Mouse (Mus musculus) brain, embryonic 14.5 days (tissue): ENCODE data around the gene Ccdc180. TPM values are rescaled to one million over a fixed set of nuclear protein-coding genes. Genes with fewer than 3 reads are reported as not detected.

Experiments
- DNase-seq: peaks from one replicate; pipeline ENCODE4 v3.0.0-alpha.2; 2011; ENCODE audit warnings: low read depth
- CTCF ChIP-seq: fragments of 200-500 bp; IDR thresholded peaks from 2 replicates; pipeline ENCODE4 v1.5.1; 2012; ENCODE audit warnings: inconsistent platforms, mild to moderate bottlenecking, moderate library complexity, borderline replicate concordance; ENCODE audit not compliant: insufficient read depth, insufficient read length; ENCODE audit errors: extremely low read depth
- POLR2A ChIP-seq: fragments of 200-500 bp; IDR thresholded peaks from 2 replicates; pipeline ENCODE4 v1.6.1; 2012; ENCODE audit warnings: mild to moderate bottlenecking, inconsistent platforms, borderline replicate concordance; ENCODE audit not compliant: poor library complexity, insufficient read depth, insufficient read length, severe bottlenecking; ENCODE audit errors: extremely low read depth
- polyA plus RNA-seq: library from polyadenylated mRNA; depleted of rRNA; stranded (reverse); fragments of >200 nt; gene quantifications from 2 replicates; pipeline ENCODE4 v1.2.3, GENCODE M21; 2012

Gene Ccdc180
- polyA plus RNA-seq, 1 experiment, result 0.41 TPM

GRCm38 (mm10) chr4:45872147-45872546 is 18.0 kb upstream of the Ccdc180 start:
- TF ChIP-seq POLR2A (no peak), CTCF (no peak)
- DNase-seq, result no peak

GRCm38 (mm10) chr4:45878929-45879328 is 11.2 kb upstream of the Ccdc180 start:
- peak; percentile 78 for DNase-seq
- TF ChIP-seq POLR2A (no peak), CTCF (peak; percentile 74; the same call in 1 of the 2 replicates)

DNA sequence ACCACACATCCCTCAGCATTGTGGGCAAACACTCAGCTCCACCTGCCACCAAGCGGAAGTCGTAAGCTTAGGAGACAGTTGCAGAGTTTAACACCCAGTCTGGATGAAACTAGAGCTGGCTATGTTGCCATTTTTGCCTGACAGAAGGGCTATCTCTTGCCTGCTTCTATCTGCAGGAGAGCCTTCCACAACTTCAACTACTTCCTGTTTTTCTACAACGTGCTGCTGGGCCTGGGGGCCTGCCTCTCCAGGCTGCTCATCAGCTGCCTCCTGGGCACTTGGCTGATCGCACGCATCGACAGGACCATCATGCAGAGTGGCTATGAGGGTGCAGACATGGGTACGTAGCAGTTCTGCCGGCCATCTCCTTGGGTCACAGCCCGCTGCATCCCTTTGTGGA is 7.6 kb upstream of the Ccdc180 start:
- DNase-seq, result no peak
- TF ChIP-seq CTCF (no peak), POLR2A (no peak)

- no peak for DNase-seq
- no peak for TF ChIP-seq POLR2A
- no peak for TF ChIP-seq CTCF
Measured at GRCm38 (mm10) chr4:45883250-45883649, 6.9 kb upstream of the Ccdc180 start.

- no peak for TF ChIP-seq CTCF
- TF ChIP-seq POLR2A, result no peak
- no peak for DNase-seq
Measured at GRCm38 (mm10) chr4:45889487-45889886, 616 bp upstream of the Ccdc180 start.

GRCm38 (mm10) chr4:45896425-45897081 is 6.5 kb downstream of the Ccdc180 start:
- DNase-seq, result peak; percentile 5
- TF ChIP-seq POLR2A (no peak), CTCF (no peak)

- TF ChIP-seq CTCF (no peak), POLR2A (no peak)
- DNase-seq, result no peak
Measured at GRCm38 (mm10) chr4:45898413-45898812, 8.3 kb downstream of the Ccdc180 start.

- no peak for TF ChIP-seq POLR2A
- TF ChIP-seq CTCF, result no peak
- DNase-seq, result no peak
Measured at GRCm38 (mm10) chr4:45909256-45909655, 19.2 kb downstream of the Ccdc180 start.

- TF ChIP-seq CTCF (no peak), POLR2A (no peak)
Measured at GRCm38 (mm10) chr4:45909924-45910323, 19.8 kb downstream of the Ccdc180 start.

DNA sequence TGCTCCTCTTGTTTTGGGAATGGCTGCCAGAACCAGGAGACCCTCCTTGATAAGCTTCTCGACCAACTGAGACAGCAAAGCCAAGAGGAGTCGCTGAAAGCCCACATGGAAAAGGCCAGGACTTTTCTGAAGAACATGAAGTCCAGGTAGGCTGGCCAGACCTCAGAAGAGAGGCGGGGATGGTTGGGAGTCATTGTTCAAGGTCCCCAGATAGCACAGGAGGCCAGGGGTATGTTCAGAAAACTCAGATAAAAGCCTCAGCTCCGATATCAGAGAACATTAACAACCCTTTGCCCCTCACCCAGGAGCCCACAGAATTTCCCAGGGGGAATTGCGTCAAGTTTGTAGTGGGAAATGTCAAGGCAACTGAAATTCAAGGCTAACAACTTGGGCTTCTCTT is 21.2 kb downstream of the Ccdc180 start:
- TF ChIP-seq CTCF, result no peak
- TF ChIP-seq POLR2A, result no peak
- no peak for DNase-seq

More at GRCm38 (mm10) chr4:45909924-45910323, 19.8 kb downstream of the Ccdc180 start:
- DNase-seq, result no peak

DNA sequence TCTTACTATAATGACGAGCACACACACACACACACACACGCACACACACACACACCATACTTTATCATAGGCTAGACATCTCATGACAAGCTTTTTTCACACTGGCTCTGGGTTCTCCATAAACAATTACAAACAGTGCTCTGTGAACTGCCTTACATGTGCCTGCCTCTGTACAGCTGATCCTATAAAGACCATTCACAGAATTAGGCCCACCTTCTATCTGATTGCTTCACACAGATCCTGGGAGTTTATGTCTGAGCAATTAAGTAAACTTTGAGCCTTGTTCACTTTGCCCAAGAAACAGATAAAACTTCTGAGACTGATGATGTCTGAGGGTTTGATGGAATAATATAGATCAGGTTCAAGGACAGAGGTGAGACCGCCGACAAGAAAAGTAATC is 21.8 kb downstream of the Ccdc180 start:
- DNase-seq, result no peak
- no peak for TF ChIP-seq CTCF
- TF ChIP-seq POLR2A, result no peak

GRCm38 (mm10) chr4:45917091-45917490 is 27.0 kb downstream of the Ccdc180 start:
- peak; percentile 1 for DNase-seq
- TF ChIP-seq CTCF (no peak), POLR2A (no peak)

DNA sequence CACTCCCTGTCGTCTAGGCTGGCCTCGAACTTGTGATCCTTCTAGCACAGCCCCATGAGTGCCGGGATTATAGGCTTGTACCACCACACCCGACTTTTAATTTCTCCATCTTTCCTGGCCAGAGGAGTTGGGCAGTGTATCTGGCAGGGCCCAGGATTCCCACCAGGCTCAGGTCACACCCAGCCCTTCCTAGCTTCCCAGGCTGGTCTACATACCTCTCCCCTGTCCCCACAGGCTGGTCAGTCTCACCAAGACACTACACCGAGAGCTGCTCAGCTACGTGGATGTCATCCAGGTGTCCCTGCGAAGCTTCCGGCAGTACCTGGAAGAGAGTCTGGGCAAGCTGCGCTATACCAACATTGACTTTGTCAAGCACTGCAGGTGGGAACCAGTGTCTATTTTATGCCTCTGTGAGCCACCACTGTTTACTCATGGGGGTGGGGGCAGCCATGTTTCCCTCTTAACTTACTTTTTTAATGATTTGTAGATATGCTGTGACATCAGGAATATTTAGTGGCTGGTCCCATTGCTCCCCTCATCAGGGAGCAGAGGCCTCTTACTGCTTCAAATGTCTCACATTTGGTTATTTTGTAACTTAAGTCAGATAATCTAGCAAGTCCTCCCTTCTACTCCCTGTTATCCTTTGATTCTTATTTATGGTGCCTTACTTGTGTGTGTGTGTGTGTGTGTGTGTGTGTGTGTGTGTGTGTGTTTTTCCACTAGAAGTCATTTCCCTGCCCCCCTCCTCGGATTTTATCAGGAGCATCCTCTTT is 31.7 kb downstream of the Ccdc180 start:
- DNase-seq, result no peak
- TF ChIP-seq CTCF (no peak), POLR2A (no peak)
